Mouse (Mus musculus): Measurements from ENCODE around the gene Atp8a2. TPM values are rescaled to one million over a fixed set of nuclear protein-coding genes. Genes with fewer than 3 reads are reported as not detected.

Gene Atp8a2
- polyA plus RNA-seq, 1 experiment from 2014 or later = 13.0 TPM

- 82% methylated on average over 4 of the region's 4 CpGs for WGBS
- H3K9ac ChIP-seq (ENCODE audit: low read length) = no peak overlapping the region
- no peak for DNase-seq (ENCODE audit: low spot score)
- no peak for ATAC-seq
- H3K4me1 ChIP-seq (ENCODE audit: control insufficient read depth, insufficient read depth, low read length) = no peaks in the 10 kb centered on the region
- H3K36me3 ChIP-seq (ENCODE audit: control insufficient read depth, insufficient read depth, low read length) = no peaks in the 10 kb centered on the region
- no peak overlapping the region for H3K4me3 ChIP-seq (ENCODE audit: low read depth, low read length)
- no peaks in the 10 kb centered on the region for H3K27me3 ChIP-seq (replicated peaks; ENCODE audit: control insufficient read depth, insufficient read depth, low read length)
- no peaks in the 10 kb centered on the region for H3K9me3 ChIP-seq (replicated peaks; ENCODE audit: control insufficient read depth, low read length)
- H3K27ac ChIP-seq (ENCODE audit: low read depth, low read length) = no peak overlapping the region
- no peak overlapping the region for H3K4me2 ChIP-seq (ENCODE audit: low read length)
Observed at GRCm38 (mm10) chr14:60135801-60136200, 61.2 kb downstream of the Atp8a2 start.

DNA sequence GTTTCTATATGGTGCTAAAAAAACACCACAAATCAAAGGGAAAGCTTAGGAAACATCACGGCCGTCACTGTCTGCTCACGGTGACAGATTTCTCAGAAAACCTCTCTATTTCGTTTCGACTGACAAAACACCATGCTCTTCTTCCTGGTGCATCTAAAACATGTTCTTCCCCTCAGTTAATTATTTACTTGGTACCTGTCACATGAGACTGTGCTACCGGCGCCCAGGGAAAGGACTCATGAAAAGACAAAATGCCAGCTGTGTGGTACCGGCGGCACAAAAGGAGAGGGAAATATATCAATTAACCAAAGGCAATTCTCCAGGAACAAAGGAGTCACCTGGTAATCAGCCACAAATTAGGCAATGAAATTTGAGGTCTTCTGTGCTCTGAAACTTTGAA is 62.3 kb downstream of the Atp8a2 start:
- Histone ChIP-seq H3K4me1 (ENCODE audit: control insufficient read depth, insufficient read depth, low read length) (no peaks in the 10 kb centered on the region), H3K36me3 (ENCODE audit: control insufficient read depth, insufficient read depth, low read length) (no peaks in the 10 kb centered on the region), H3K4me2 (ENCODE audit: low read length) (no peak overlapping the region), H3K9me3 (replicated peaks; ENCODE audit: control insufficient read depth, low read length) (no peaks in the 10 kb centered on the region), H3K9ac (ENCODE audit: low read length) (no peak overlapping the region), H3K4me3 (ENCODE audit: low read depth, low read length) (no peak overlapping the region), H3K27me3 (replicated peaks; ENCODE audit: control insufficient read depth, insufficient read depth, low read length) (no peaks in the 10 kb centered on the region), H3K27ac (ENCODE audit: low read depth, low read length) (no peak overlapping the region)
- DNase-seq (ENCODE audit: low spot score) = no peak
- 73% methylated on average over 9 of the region's 9 CpGs for WGBS
- no peak for ATAC-seq

DNA sequence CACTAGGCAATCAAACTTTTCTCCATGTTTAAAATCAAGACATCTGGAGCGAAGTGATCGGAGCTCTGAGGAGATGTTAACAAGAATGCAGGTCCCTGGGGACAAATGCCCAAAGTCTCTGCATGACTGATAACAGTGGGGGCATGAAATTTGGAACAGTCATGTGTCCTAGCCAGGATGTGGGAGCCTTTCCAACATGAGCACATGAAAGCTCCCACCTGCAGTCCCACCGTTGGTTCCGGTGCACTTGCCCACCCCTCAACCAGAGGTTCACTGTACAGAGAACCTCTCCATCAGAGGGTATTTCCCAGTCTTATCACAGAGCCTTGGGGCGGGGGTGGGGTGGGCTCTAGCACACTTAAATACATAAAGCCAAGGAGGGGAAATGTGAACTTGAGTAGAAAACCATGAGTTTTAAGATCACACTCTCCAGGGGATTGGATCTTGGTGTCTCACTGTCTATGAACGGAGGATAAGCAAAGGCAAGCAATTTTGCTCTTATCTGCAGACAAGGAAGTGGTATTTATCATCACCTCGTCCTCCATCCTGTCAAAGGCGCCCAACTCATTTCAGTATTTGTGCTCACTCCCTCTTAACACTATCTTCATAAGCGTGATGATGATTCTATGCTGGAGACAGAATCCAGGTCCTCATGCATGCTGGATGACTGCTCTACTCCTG is 65.6 kb downstream of the Atp8a2 start:
- no peak overlapping the region for H3K27ac ChIP-seq (ENCODE audit: low read depth, low read length)
- no peaks in the 10 kb centered on the region for H3K4me1 ChIP-seq (ENCODE audit: control insufficient read depth, insufficient read depth, low read length)
- no peaks in the 10 kb centered on the region for H3K36me3 ChIP-seq (ENCODE audit: control insufficient read depth, insufficient read depth, low read length)
- no peak overlapping the region for H3K4me2 ChIP-seq (ENCODE audit: low read length)
- no peak for ATAC-seq
- H3K4me3 ChIP-seq (ENCODE audit: low read depth, low read length) = no peak overlapping the region
- no peak overlapping the region for H3K9ac ChIP-seq (ENCODE audit: low read length)
- no peak for DNase-seq (ENCODE audit: low spot score)
- WGBS = 94% methylated on average over 9 of the region's 9 CpGs
- no peaks in the 10 kb centered on the region for H3K27me3 ChIP-seq (replicated peaks; ENCODE audit: control insufficient read depth, insufficient read depth, low read length)
- no peaks in the 10 kb centered on the region for H3K9me3 ChIP-seq (replicated peaks; ENCODE audit: control insufficient read depth, low read length)

GRCm38 (mm10) chr14:60129564-60129963 is 67.4 kb downstream of the Atp8a2 start:
- WGBS = 93% methylated on average over 5 of the region's 5 CpGs
- Histone ChIP-seq H3K9ac (ENCODE audit: low read length) (no peak overlapping the region), H3K27ac (ENCODE audit: low read depth, low read length) (no peak overlapping the region), H3K9me3 (replicated peaks; ENCODE audit: control insufficient read depth, low read length) (no peaks in the 10 kb centered on the region), H3K27me3 (replicated peaks; ENCODE audit: control insufficient read depth, insufficient read depth, low read length) (no peaks in the 10 kb centered on the region), H3K4me1 (ENCODE audit: control insufficient read depth, insufficient read depth, low read length) (no peaks in the 10 kb centered on the region), H3K4me3 (ENCODE audit: low read depth, low read length) (no peak overlapping the region), H3K4me2 (ENCODE audit: low read length) (no peak overlapping the region), H3K36me3 (ENCODE audit: control insufficient read depth, insufficient read depth, low read length) (no peaks in the 10 kb centered on the region)
- ATAC-seq = no peak
- no peak for DNase-seq (ENCODE audit: low spot score)

DNA sequence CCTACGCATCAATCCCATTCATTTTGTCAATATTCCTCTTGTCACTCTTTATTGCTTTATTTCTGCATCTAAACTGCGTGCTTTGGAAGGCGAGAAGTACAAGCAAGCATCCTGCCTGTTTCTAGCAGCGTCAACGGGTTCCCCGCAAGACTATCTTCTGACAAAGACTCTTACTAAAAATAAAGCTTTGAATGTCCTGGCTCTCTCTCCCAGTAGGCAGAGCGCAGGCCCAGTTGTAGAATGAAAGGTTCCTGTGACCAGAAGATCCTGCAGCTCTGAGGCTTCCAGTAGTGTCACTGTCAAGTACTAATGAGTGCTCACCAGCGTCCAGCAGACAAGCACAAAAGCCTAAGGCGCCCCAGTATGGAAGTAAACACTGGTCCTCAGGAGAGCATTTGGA is 71.8 kb downstream of the Atp8a2 start:
- Histone ChIP-seq H3K4me2 (ENCODE audit: low read length) (no peak overlapping the region), H3K36me3 (ENCODE audit: control insufficient read depth, insufficient read depth, low read length) (no peaks in the 10 kb centered on the region), H3K9ac (ENCODE audit: low read length) (no peak overlapping the region), H3K27me3 (replicated peaks; ENCODE audit: control insufficient read depth, insufficient read depth, low read length) (no peaks in the 10 kb centered on the region), H3K4me3 (ENCODE audit: low read depth, low read length) (no peak overlapping the region), H3K9me3 (replicated peaks; ENCODE audit: control insufficient read depth, low read length) (no peaks in the 10 kb centered on the region), H3K4me1 (ENCODE audit: control insufficient read depth, insufficient read depth, low read length) (0 out of 2 replicates have a peak, but pooled peaks cover 2% of the 10 kb centered on the region), H3K27ac (ENCODE audit: low read depth, low read length) (no peak overlapping the region)
- 80% methylated on average over 9 of the region's 9 CpGs for whole genome bisulfite sequencing
- ATAC-seq = no peak
- no peak for DNase-seq (ENCODE audit: low spot score)

- ATAC-seq (no peak), DNase-seq (ENCODE audit: low spot score) (peak; percentile 13)
- Histone ChIP-seq H3K4me1 (ENCODE audit: control insufficient read depth, insufficient read depth, low read length) (0 out of 2 replicates have a peak, but pooled peaks cover 2% of the 10 kb centered on the region), H3K9me3 (replicated peaks; ENCODE audit: control insufficient read depth, low read length) (no peaks in the 10 kb centered on the region), H3K4me2 (ENCODE audit: low read length) (no peak overlapping the region), H3K27ac (ENCODE audit: low read depth, low read length) (no peak overlapping the region), H3K27me3 (replicated peaks; ENCODE audit: control insufficient read depth, insufficient read depth, low read length) (no peaks in the 10 kb centered on the region), H3K36me3 (ENCODE audit: control insufficient read depth, insufficient read depth, low read length) (no peaks in the 10 kb centered on the region), H3K9ac (ENCODE audit: low read length) (no peak overlapping the region), H3K4me3 (ENCODE audit: low read depth, low read length) (no peak overlapping the region)
- WGBS = 27% methylated on average over 10 of the region's 10 CpGs
Observed at GRCm38 (mm10) chr14:60121572-60121971, 75.4 kb downstream of the Atp8a2 start.

DNA sequence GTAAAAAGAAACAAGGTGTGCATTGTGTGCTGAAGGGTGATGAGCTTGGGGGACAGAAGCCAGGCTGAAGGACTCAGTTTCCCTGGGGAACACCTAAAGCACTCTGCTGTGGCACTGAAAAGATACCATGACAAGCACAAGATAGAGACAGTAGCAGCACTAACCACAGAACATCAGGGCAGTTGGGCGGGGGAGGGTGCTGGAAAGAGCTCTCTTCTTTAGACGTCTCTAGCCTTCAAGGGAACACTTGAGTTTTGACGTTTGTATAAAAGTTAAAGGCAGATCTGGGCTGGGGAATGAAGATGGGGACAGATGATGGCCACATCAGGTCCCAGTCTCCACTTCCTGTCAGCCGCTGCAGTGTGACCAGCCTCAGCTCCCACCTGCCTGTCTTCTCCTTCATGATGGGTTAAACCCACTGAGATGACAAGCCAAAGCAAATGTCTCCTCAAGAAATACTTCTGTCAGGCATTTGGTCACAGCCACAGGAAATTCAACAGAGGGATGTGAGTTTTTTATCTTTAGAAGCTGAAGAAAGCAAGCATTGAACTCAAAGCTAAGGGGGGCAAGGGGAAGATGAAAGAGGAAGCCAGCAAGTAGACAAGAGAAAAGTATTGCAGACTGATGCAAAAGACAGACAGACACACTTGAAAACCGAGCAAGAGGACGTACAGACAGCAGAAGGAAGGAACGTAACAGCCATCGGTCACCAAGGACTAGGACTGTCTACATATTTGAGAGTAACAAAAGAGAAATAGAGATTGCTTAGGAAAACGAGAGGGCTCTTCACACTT is 79.0 kb downstream of the Atp8a2 start:
- no peak for ATAC-seq
- H3K4me3 ChIP-seq (ENCODE audit: low read depth, low read length) = no peak overlapping the region
- no peaks in the 10 kb centered on the region for H3K27me3 ChIP-seq (replicated peaks; ENCODE audit: control insufficient read depth, insufficient read depth, low read length)
- no peak overlapping the region for H3K27ac ChIP-seq (ENCODE audit: low read depth, low read length)
- no peaks in the 10 kb centered on the region for H3K9me3 ChIP-seq (replicated peaks; ENCODE audit: control insufficient read depth, low read length)
- H3K4me1 ChIP-seq (ENCODE audit: control insufficient read depth, insufficient read depth, low read length) = 0 out of 2 replicates have a peak, but pooled peaks cover 2% of the 10 kb centered on the region
- H3K9ac ChIP-seq (ENCODE audit: low read length) = no peak overlapping the region
- WGBS = 89% methylated on average over 9 of the region's 9 CpGs
- no peaks in the 10 kb centered on the region for H3K36me3 ChIP-seq (ENCODE audit: control insufficient read depth, insufficient read depth, low read length)
- no peak for DNase-seq (ENCODE audit: low spot score)
- no peak overlapping the region for H3K4me2 ChIP-seq (ENCODE audit: low read length)

GRCm38 (mm10) chr14:60086808-60087725 is 109.9 kb downstream of the Atp8a2 start:
- H3K27ac ChIP-seq (ENCODE audit: low read depth, low read length) = no peak overlapping the region; the same call in 1 of the 2 replicates
- peak overlapping the region; percentile 76 for H3K9ac ChIP-seq (ENCODE audit: low read length)
- H3K4me3 ChIP-seq (ENCODE audit: low read depth, low read length) = peak overlapping the region; percentile 52
- no peaks in the 10 kb centered on the region for H3K36me3 ChIP-seq (ENCODE audit: control insufficient read depth, insufficient read depth, low read length)
- H3K9me3 ChIP-seq (replicated peaks; ENCODE audit: control insufficient read depth, low read length) = no peaks in the 10 kb centered on the region
- DNase-seq (ENCODE audit: low spot score) (peak; percentile 78), ATAC-seq (peak; percentile 95)
- H3K27me3 ChIP-seq (replicated peaks; ENCODE audit: control insufficient read depth, insufficient read depth, low read length) = no peaks in the 10 kb centered on the region
- H3K4me1 ChIP-seq (ENCODE audit: control insufficient read depth, insufficient read depth, low read length) = peaks cover 5% of the 10 kb centered on the region; the same call in 1 of the 2 replicates
- WGBS = 11% methylated on average over 33 of the region's 33 CpGs
- peak overlapping the region; percentile 79 for H3K4me2 ChIP-seq (ENCODE audit: low read length)
